Mouse (Mus musculus): ENCODE data around the gene Zc3hc1. TPM values are rescaled to one million over a fixed set of nuclear protein-coding genes. Genes with fewer than 3 reads are reported as not detected.

Gene Zc3hc1
- polyA plus RNA-seq, 1 experiment from 2014 or later, result 70.8 TPM

DNA sequence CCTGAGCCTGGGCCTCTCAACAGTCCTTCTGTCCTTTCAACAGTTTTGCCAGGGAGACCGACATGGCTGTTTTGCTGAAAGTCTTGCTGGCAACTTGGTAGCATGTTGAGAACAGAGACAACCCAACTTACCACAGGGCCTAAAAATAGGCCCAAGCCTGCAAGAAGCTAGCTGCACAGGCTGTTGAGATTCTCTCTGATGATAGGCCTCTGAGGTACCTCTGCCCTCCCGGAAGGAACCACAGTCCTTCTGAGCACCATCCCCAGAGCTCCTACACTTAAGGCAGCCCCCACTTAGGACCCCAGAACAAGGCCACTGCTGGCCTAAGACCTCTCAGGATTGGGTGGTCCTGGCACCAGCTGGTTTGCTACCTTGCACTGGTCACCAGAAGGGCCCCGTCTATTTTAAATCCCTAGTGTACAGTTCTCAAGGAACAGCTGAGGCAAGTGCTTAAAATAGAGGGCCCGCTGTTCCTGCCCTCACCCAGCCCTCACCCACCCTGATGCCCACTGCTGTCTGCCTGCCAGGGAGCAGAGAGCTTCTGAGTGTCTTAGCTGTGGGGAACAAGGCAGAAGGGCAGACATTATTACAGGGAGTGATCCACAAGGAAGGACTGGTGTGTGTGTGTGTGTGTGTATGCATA lies 50.5 kb downstream of the Zc3hc1 start:
- no peaks in the 10 kb centered on the region for H3K27me3 ChIP-seq (replicated peaks)
- H3K9me3 ChIP-seq, result no peaks in the 10 kb centered on the region
- H3K4me3 ChIP-seq, result no peak overlapping the region
- no peaks in the 10 kb centered on the region for H3K4me1 ChIP-seq
- H3K4me2 ChIP-seq, result no peak overlapping the region
- no peak overlapping the region for H3K27ac ChIP-seq
- H3K36me3 ChIP-seq (replicated peaks), result no peaks in the 10 kb centered on the region
- H3K9ac ChIP-seq, result no peak overlapping the region
- no peak for ATAC-seq (replicated peaks)
- 81% methylated on average over 4 of the region's 4 CpGs for WGBS

DNA sequence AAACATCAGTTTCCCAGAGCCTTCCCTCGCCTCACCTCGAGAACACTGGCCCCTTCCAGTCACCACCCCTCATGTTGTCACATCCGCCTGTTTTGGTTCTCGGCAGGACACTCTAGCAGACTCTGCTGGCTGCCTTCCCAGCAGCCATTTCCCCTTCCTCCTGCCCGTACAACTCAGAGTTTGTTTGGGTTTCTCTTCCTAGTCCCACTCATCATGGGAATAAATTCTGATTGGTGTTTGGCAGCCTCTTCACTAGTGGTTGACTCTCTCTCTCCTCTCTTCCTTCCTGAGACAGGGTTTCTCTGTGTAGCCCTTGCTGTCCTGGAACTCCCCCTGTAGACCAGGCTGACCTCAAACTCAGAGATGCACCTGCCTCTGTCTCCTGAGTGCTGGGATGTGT lies 53.9 kb downstream of the Zc3hc1 start:
- no peak overlapping the region for H3K4me3 ChIP-seq
- no peak for ATAC-seq (replicated peaks)
- H3K4me1 ChIP-seq, result no peaks in the 10 kb centered on the region
- H3K4me2 ChIP-seq, result no peak overlapping the region
- no peak overlapping the region for H3K9ac ChIP-seq
- WGBS, result 53% methylated on average over 5 of the region's 5 CpGs
- no peak overlapping the region for H3K27ac ChIP-seq
- no peaks in the 10 kb centered on the region for H3K27me3 ChIP-seq (replicated peaks)
- no peaks in the 10 kb centered on the region for H3K36me3 ChIP-seq (replicated peaks)
- H3K9me3 ChIP-seq, result no peaks in the 10 kb centered on the region

DNA sequence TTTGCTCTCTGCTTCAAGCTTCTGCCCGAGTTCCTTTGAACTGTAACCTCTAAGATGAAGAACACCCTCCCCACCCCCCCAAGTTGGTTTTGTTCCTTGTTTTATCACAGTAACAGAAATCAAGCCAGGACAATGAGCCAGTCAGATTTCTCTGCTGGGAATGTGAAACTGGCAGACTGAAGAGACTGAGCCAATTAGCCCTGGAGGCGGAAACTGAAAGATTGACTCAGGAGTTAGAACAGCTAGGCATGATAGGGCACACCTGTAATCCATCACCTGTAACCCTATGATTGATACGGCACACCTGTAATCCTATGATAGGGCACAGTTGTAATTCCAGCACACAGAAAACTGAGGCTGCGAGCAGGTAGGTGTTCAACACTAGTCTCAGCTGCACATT lies 58.6 kb downstream of the Zc3hc1 start:
- no peaks in the 10 kb centered on the region for H3K9me3 ChIP-seq
- H3K4me1 ChIP-seq, result no peaks in the 10 kb centered on the region
- H3K4me3 ChIP-seq, result no peak overlapping the region
- no peaks in the 10 kb centered on the region for H3K27me3 ChIP-seq (replicated peaks)
- WGBS, result 77% methylated on average over 4 of the region's 4 CpGs
- ATAC-seq (replicated peaks), result no peak
- no peak overlapping the region for H3K4me2 ChIP-seq
- no peak overlapping the region for H3K9ac ChIP-seq
- H3K36me3 ChIP-seq (replicated peaks), result no peaks in the 10 kb centered on the region
- H3K27ac ChIP-seq, result no peak overlapping the region

DNA sequence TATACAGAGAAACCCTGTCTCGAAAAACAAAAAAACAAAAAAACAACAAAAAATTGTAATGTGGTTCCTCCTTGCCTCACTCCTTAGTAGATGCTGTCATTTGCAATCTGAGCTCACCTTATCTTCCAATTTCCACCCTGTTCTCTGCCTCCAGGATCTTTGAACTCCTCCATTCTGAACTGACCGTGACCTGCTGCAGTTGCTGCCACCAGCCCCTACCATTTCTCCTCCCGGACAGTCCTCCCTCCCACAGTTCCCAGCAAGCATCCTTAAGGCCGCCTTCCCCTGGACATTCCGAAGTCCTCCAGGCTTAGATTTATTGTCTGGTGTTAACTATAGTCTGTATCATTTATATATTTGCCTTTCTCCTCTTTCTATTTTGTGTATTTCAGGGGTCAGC lies 60.1 kb downstream of the Zc3hc1 start:
- no peaks in the 10 kb centered on the region for H3K4me1 ChIP-seq
- H3K9ac ChIP-seq, result no peak overlapping the region
- no peak overlapping the region for H3K4me3 ChIP-seq
- no peak for ATAC-seq (replicated peaks)
- no peak overlapping the region for H3K4me2 ChIP-seq
- no peak overlapping the region for H3K27ac ChIP-seq
- no peaks in the 10 kb centered on the region for H3K36me3 ChIP-seq (replicated peaks)
- no peaks in the 10 kb centered on the region for H3K27me3 ChIP-seq (replicated peaks)
- H3K9me3 ChIP-seq, result no peaks in the 10 kb centered on the region
- 82% methylated on average over 5 of the region's 5 CpGs for WGBS

DNA sequence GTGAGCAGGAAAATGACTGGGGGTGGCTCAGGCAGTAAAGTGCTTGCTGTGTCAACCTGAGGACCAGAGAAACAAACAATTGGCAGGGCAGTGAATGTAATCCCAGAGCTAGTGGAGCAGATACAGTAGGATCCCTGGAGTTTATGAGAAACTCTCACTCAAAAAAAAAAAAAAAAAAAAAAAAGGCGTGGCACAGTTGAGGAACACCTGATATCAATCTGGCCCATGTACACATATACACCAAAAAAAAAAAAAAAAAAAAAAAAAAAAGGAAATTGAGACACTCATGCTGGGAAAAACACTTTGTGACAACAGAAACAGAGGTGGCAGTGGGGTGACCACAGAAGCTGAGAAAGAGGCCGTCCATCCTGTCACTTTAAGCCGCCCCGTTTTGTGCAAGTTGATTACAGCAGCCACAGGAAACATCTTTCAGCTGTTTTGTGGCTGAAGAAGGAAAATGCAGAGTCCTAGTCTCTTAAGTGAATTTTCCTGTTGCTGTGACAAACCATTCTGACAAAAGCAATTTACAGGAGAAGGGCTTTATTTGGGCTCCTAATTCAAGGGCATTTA lies 64.8 kb downstream of the Zc3hc1 start:
- Histone ChIP-seq H3K9me3 (no peaks in the 10 kb centered on the region), H3K9ac (no peak overlapping the region), H3K36me3 (replicated peaks) (no peaks in the 10 kb centered on the region), H3K27ac (no peak overlapping the region), H3K27me3 (replicated peaks) (no peaks in the 10 kb centered on the region), H3K4me2 (no peak overlapping the region), H3K4me1 (no peaks in the 10 kb centered on the region), H3K4me3 (no peak overlapping the region)
- whole genome bisulfite sequencing, result 85% methylated on average over 3 of the region's 4 CpGs
- no peak for ATAC-seq (replicated peaks)

DNA sequence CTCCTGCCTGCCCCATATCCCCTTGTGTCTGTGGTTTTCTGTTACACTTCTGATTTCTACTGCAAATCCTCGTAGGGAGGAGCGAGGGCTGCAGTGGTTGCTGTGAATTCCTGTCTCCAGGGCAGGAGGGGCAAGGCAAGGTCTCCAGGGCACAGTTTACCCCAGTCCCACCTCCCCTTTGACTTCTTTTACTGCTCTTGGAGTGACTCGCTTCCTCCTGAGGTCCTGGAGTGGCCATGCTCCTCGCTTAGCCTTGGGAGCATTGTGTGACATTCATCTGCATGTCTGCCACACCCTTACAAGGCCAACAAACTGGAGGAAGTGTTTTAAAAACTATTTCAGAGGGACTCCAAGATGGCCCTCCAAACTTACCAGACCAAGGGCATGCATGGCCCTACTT lies 69.8 kb downstream of the Zc3hc1 start:
- Histone ChIP-seq H3K36me3 (replicated peaks) (no peaks in the 10 kb centered on the region), H3K4me1 (no peaks in the 10 kb centered on the region), H3K27me3 (replicated peaks) (no peaks in the 10 kb centered on the region), H3K4me2 (no peak overlapping the region), H3K9ac (no peak overlapping the region), H3K4me3 (no peak overlapping the region), H3K9me3 (no peaks in the 10 kb centered on the region), H3K27ac (no peak overlapping the region)
- no peak for ATAC-seq (replicated peaks)
- 70% methylated on average over 4 of the region's 4 CpGs for WGBS

DNA sequence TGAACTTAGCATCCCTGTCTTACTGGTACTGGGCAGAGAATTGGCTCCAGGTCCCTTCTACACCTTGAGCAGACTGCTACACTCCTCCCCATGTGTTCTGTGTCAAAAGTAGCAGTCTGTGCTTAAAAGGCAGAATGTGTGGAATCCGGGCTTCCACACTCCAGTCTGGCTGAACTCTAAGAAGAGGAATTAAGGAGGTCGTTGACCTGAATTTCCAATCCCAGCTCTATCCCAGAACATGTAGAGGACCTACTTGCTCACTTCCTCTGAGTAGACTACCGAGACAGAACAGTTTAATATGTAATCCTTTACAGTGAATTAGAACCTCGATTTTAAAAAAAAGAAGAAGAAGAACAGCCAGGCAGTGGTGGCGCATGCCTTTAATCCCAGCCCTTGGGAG lies 71.6 kb downstream of the Zc3hc1 start:
- Histone ChIP-seq H3K9ac (no peak overlapping the region), H3K36me3 (replicated peaks) (no peaks in the 10 kb centered on the region), H3K4me3 (no peak overlapping the region), H3K4me2 (no peak overlapping the region), H3K4me1 (no peaks in the 10 kb centered on the region), H3K27ac (no peak overlapping the region), H3K9me3 (no peaks in the 10 kb centered on the region), H3K27me3 (replicated peaks) (no peaks in the 10 kb centered on the region)
- 83% methylated on average over 5 of the region's 5 CpGs for WGBS
- ATAC-seq (replicated peaks), result no peak

Other genes with a start within 250 kb of the Zc3hc1 start
- gene Ube2h, start 86.5 kb downstream of the Zc3hc1 start, polyA plus RNA-seq (2015; fragmentation: Nextera tagmentation; extraction: Ambion mirVana), result 60.3 and 65.2 TPM in 2 replicates
- 42.3 and 44.7 TPM in 2 replicates for gene Klhdc10, start 10.8 kb upstream of the Zc3hc1 start, polyA plus RNA-seq (2015; fragmentation: Nextera tagmentation; extraction: Ambion mirVana)
- gene Tmem209, start 118.8 kb upstream of the Zc3hc1 start, polyA plus RNA-seq (2015; fragmentation: Nextera tagmentation; extraction: Ambion mirVana), result 31.3 and 31.6 TPM in 2 replicates
- 0.21 TPM in 1 of 2 replicates, not detected in the other for gene Ssmem1, start 118.8 kb upstream of the Zc3hc1 start, polyA plus RNA-seq (2015; fragmentation: Nextera tagmentation; extraction: Ambion mirVana)
- gene Cpa2, start 150.6 kb upstream of the Zc3hc1 start, polyA plus RNA-seq (2015; fragmentation: Nextera tagmentation; extraction: Ambion mirVana), result 6.7 and 8.4 TPM in 2 replicates
- 1.0 and 1.5 TPM in 2 replicates for gene Cpa4, start 177.3 kb upstream of the Zc3hc1 start, polyA plus RNA-seq (2015; fragmentation: Nextera tagmentation; extraction: Ambion mirVana)
- gene Cpa5, start 220.0 kb upstream of the Zc3hc1 start, polyA plus RNA-seq (2015; fragmentation: Nextera tagmentation; extraction: Ambion mirVana), result not detected in 2 replicates
- gene Cpa1, start 248.2 kb upstream of the Zc3hc1 start, polyA plus RNA-seq (2015; fragmentation: Nextera tagmentation; extraction: Ambion mirVana), result 0.63 and 0.89 TPM in 2 replicates